Comparison of ENCODE assay signal across 9 mouse cellular contexts in genomic region chr3:156871641-156872196, GRCm38 (mm10).
A peak's percentile ranks its signal among the peaks of the same experiment; 100 is the strongest.
DNase-seq lines count a peak whose midpoint lies in the region; ATAC-seq and TF ChIP-seq lines count a peak whose summit lies in the region.
"Had no signal": no experiment of that assay in that cellular context is flagged by ENCODE, and none has a peak within 500 bp of the region (broad histone marks: within the 10 kb centered on the region; RNA-seq: fewer than 3 reads in every experiment).

No protein-coding gene starts in this region.

- H3K27me3 ChIP-seq in hindbrain, embryonic 14.5 days (ENCODE audit: control insufficient read depth, insufficient read depth, low read length), result no peaks in the 10 kb centered on the region
- H3K27me3 ChIP-seq in neural tube, embryonic 15.5 days (replicated peaks), result no peaks in the 10 kb centered on the region

- peaks cover 19% of the 10 kb centered on the region for H3K4me1 ChIP-seq in hindbrain, embryonic 14.5 days (replicated peaks; ENCODE audit: control insufficient read depth, insufficient read depth, low read length)
- H3K4me1 ChIP-seq in neural tube, embryonic 15.5 days, result peaks cover 19% of the 10 kb centered on the region
- no peaks in the 10 kb centered on the region for H3K4me1 ChIP-seq in lung, adult 2 months (ENCODE audit: control insufficient read depth, insufficient read depth, low read length)

- peak; percentile 29 for DNase-seq in embryo, embryonic 10 days (ENCODE audit: low spot score)
- no peak for DNase-seq in embryo, embryonic 9.5 days (ENCODE audit: extremely low spot score)
- no peak for DNase-seq in layer of hippocampus, adult 2 months (ENCODE audit: low spot score in 2 of 2)
- DNase-seq in layer of hippocampus, postnatal 14 days (ENCODE audit: low spot score in 2 of 2), result no peak
- DNase-seq in hindbrain, embryonic 14.5 days (ENCODE audit: low spot score), result no peak
- DNase-seq in cerebellum, adult 9-11 months, result no peak
- no peak for DNase-seq in lung, adult 2 months
- DNase-seq: B cell, adult 2 months had no signal

- H3K9me3 ChIP-seq in hindbrain, embryonic 14.5 days (ENCODE audit: control insufficient read depth, low read length), result no peaks in the 10 kb centered on the region
- H3K9me3 ChIP-seq in neural tube, embryonic 15.5 days (replicated peaks), result no peaks in the 10 kb centered on the region

- 73% methylated on average over 6 of the region's 6 CpGs for WGBS in hindbrain, embryonic 14.5 days
- WGBS in neural tube, embryonic 15.5 days, result 78% methylated on average over 6 of the region's 6 CpGs
- 82% methylated on average over 6 of the region's 6 CpGs for WGBS in lung, adult 2 months

- ATAC-seq in hindbrain, embryonic 14.5 days (ENCODE audit: low FRiP score), result 0 out of 2 replicates have a peak, but pooled peaks have one; percentile 37
- 0 out of 2 replicates have a peak, but pooled peaks have one; percentile 41 for ATAC-seq in neural tube, embryonic 15.5 days (ENCODE audit: low FRiP score)

- TF ChIP-seq POLR2A in lung, adult 2 months (IDR thresholded peaks at IDR 0.05; ENCODE audit: borderline replicate concordance, extremely low read depth, low read depth, low read length), result no peak

- H3K4me2 ChIP-seq in hindbrain, embryonic 14.5 days (replicated peaks), result no peak overlapping the region
- no peak overlapping the region for H3K4me2 ChIP-seq in neural tube, embryonic 15.5 days

- no peak overlapping the region for H3K9ac ChIP-seq in hindbrain, embryonic 14.5 days
- no peak overlapping the region for H3K9ac ChIP-seq in neural tube, embryonic 15.5 days (replicated peaks)

- peak; percentile 64 for TF ChIP-seq CTCF in layer of hippocampus, adult 2 months (conservative IDR thresholded peaks at IDR 0.05)
- TF ChIP-seq CTCF in lung, adult 2 months (IDR thresholded peaks at IDR 0.05; ENCODE audit: insufficient read depth, low read length), result no peak

- no peak overlapping the region; the same call in 1 of the 2 replicates for H3K27ac ChIP-seq in layer of hippocampus, adult 2 months
- H3K27ac ChIP-seq in hindbrain, embryonic 14.5 days, result peak overlapping the region; percentile 51; the same call in 1 of the 2 replicates
- no peak overlapping the region for H3K27ac ChIP-seq in neural tube, embryonic 15.5 days (replicated peaks)

- no peaks in the 10 kb centered on the region for H3K36me3 ChIP-seq in hindbrain, embryonic 14.5 days (replicated peaks; ENCODE audit: control insufficient read depth, insufficient read depth)
- no peaks in the 10 kb centered on the region for H3K36me3 ChIP-seq in neural tube, embryonic 15.5 days

- H3K4me3 ChIP-seq in layer of hippocampus, adult 2 months, result no peak overlapping the region
- H3K4me3 ChIP-seq in hindbrain, embryonic 14.5 days (replicated peaks; ENCODE audit: low read length), result no peak overlapping the region
- H3K4me3 ChIP-seq in neural tube, embryonic 15.5 days (replicated peaks), result no peak overlapping the region
- no peak overlapping the region for H3K4me3 ChIP-seq in lung, adult 2 months (replicated peaks; ENCODE audit: extremely low read depth, low read depth, low read length)
